Mouse (Mus musculus): Measurements from ENCODE around the gene Cd300ld3.
"Not testable (repeated sequence)": the region's sequence is repeated elsewhere in the genome, so short reads cannot be mapped to it uniquely, and the experiment has no call there.

Cd300ld3 gene

GRCm38 (mm10) chr11:115052991-115053390 is 4.8 kb upstream of the Cd300ld3 start:
- DNase-seq (ENCODE audit: low spot score in 2 of 2): no peak

GRCm38 (mm10) chr11:115052206-115052605 is 4.0 kb upstream of the Cd300ld3 start:
- DNase-seq (ENCODE audit: low spot score in 2 of 2): no peak

GRCm38 (mm10) chr11:115049282-115049895 is 1.2 kb upstream of the Cd300ld3 start:
- peak in 1 of 2 experiments; percentile 19 for DNase-seq (ENCODE audit: low spot score in 2 of 2)

- not testable (repeated sequence) for DNase-seq (ENCODE audit: low spot score in 2 of 2)
These were observed 10.5 kb downstream of the Cd300ld3 start, which contains the start of gene Cd300ld5 for GRCm38 (mm10) chr11:115037669-115038068. Gene Cd300ld5 (minus strand): TSS chr11:115037769.

- not testable (repeated sequence) for DNase-seq (ENCODE audit: low spot score in 2 of 2)
These were observed 21.3 kb downstream of the Cd300ld3 start, which contains the start of gene Cd300ld4 for GRCm38 (mm10) chr11:115026912-115027311. Gene Cd300ld4 (minus strand): TSS chr11:115027012.

- not testable (repeated sequence) for DNase-seq (ENCODE audit: low spot score in 2 of 2)
These were observed 32.1 kb downstream of the Cd300ld3 start, which contains the start of gene Cd300ld2 for GRCm38 (mm10) chr11:115016093-115016492. Gene Cd300ld2 (minus strand): TSS chr11:115016193.

GRCm38 (mm10) chr11:115004070-115004469 is 44.1 kb downstream of the Cd300ld3 start:
- no peak for DNase-seq (ENCODE audit: low spot score in 2 of 2)

GRCm38 (mm10) chr11:115001474-115002040 is 46.7 kb downstream of the Cd300ld3 start, which contains the start of gene Cd300c2:
Gene Cd300c2 (minus strand): TSS chr11:115001880.
- DNase-seq (ENCODE audit: low spot score in 2 of 2): no peak
